Mouse (Mus musculus) heart, embryonic 14.5 days (tissue): ENCODE data around the gene Hoxd10. TPM values are rescaled to one million over a fixed set of nuclear protein-coding genes. Genes with fewer than 3 reads are reported as not detected.
A peak's percentile ranks its signal among the peaks of the same experiment; 100 is the strongest.

ENCODE experiments used
- ATAC-seq: fragments of 200-750 bp; cut with Nextera tagmentation; 2 replicates; pipeline ENCODE4 v1.8.0; 2017; ENCODE audit warnings: low read depth, moderate TSS enrichment; ENCODE audit not compliant: insufficient number of reproducible peaks, insufficient read depth, low FRiP score
- H3K27ac ChIP-seq, 2 experiments: fragments of 200-500 bp in 1 of 2; fragments of 300-500 bp in 1 of 2; sonication (generic) in 1 of 2; replicated peaks in 1 of 2; 2 replicates each; pipeline ENCODE4 v1.5.1; 2012 to 2014; ENCODE audit warnings: low read depth in 2 of 2, low read length in 2 of 2, control low read depth in 1 of 2, mild to moderate bottlenecking in 1 of 2, mixed read lengths in 1 of 2; ENCODE audit not compliant: control insufficient read depth in 1 of 2, insufficient read depth in 1 of 2
- H3K27me3 ChIP-seq: fragments of 300-500 bp; sonication (generic); 2 replicates; pipeline ENCODE4 v1.6.1; 2014; ENCODE audit warnings: mild to moderate bottlenecking, low read length, control low read depth; ENCODE audit not compliant: control insufficient read depth, insufficient read depth
- H3K36me3 ChIP-seq: fragments of 300-500 bp; sonication (generic); 2 replicates; pipeline ENCODE4 v1.6.1; 2014; ENCODE audit warnings: mild to moderate bottlenecking, control low read depth, low read length, mixed read lengths; ENCODE audit not compliant: control insufficient read depth, insufficient read depth
- H3K4me1 ChIP-seq, 2 experiments: fragments of 200-500 bp in 1 of 2; fragments of 300-500 bp in 1 of 2; sonication (generic) in 1 of 2; 2 replicates each; pipeline ENCODE4 v1.6.1; 2012 to 2014; ENCODE audit warnings: low read length in 2 of 2, control low read depth in 1 of 2, mixed read lengths in 1 of 2; ENCODE audit not compliant: control insufficient read depth in 2 of 2, insufficient read depth in 2 of 2
- H3K4me2 ChIP-seq: fragments of 300-500 bp; sonication (generic); 2 replicates; pipeline ENCODE4 v1.6.1; 2014; ENCODE audit warnings: mild to moderate bottlenecking, low read length
- H3K4me3 ChIP-seq, 2 experiments: fragments of 200-500 bp in 1 of 2; fragments of 300-500 bp in 1 of 2; sonication (generic) in 1 of 2; 2 replicates each; pipeline ENCODE4 v1.5.1; 2012 to 2014; ENCODE audit warnings: low read length in 2 of 2, mild to moderate bottlenecking in 2 of 2, control low read depth in 1 of 2, low read depth in 1 of 2, moderate library complexity in 1 of 2; ENCODE audit not compliant: control insufficient read depth in 1 of 2, insufficient read depth in 1 of 2
- H3K9ac ChIP-seq: fragments of 300-500 bp; sonication (generic); 2 replicates; pipeline ENCODE4 v1.6.1; 2014; ENCODE audit warnings: mild to moderate bottlenecking, low read length
- H3K9me3 ChIP-seq: fragments of 300-500 bp; sonication (generic); 2 replicates; pipeline ENCODE4 v1.6.1; 2016; ENCODE audit warnings: low read length, control low read depth; ENCODE audit not compliant: control insufficient read depth
- WGBS: fragments of 180-500 bp; shearing (Covaris S2); extraction: QIAGEN DNeasy Blood & Tissue Kit; methylation state at CpG from one replicate; pipeline ENCODE4 v1.1.7; 2014; 5-methylcytosine and 5-hydroxymethylcytosine counted together
- polyA plus RNA-seq: library from polyadenylated mRNA; unstranded; fragments of >200 nt; fragmentation: Nextera tagmentation; extraction: Ambion mirVana; gene quantifications from 2 replicates; pipeline ENCODE4 v1.2.1, GENCODE M21; 2014

Hoxd10 gene
- polyA plus RNA-seq, 1 experiment from 2014 or later, result not detected

GRCm38 (mm10) chr2:74654743-74655419 lies 36.8 kb upstream of the Hoxd10 start:
- Histone ChIP-seq H3K4me2 (no peak overlapping the region), H3K4me1 (peaks cover 0 to 6% of the 10 kb centered on the region in 2 experiments; a peak in 1 of 4 replicates), H3K27ac (no peak overlapping the region), H3K36me3 (no peaks in the 10 kb centered on the region), H3K9ac (no peak overlapping the region), H3K27me3 (peaks cover 88% of the 10 kb centered on the region), H3K4me3 (no peak overlapping the region), H3K9me3 (no peaks in the 10 kb centered on the region)
- no peak for ATAC-seq
- 6% methylated on average over 20 of the region's 20 CpGs for WGBS

GRCm38 (mm10) chr2:74655420-74655781 lies 36.3 kb upstream of the Hoxd10 start:
- Histone ChIP-seq H3K4me2 (peak overlapping the region; percentile 57), H3K9ac (no peak overlapping the region), H3K4me1 (peaks cover 0 to 6% of the 10 kb centered on the region in 2 experiments; a peak in 1 of 4 replicates), H3K27me3 (peaks cover 88% of the 10 kb centered on the region), H3K4me3 (peak overlapping the region; percentile 15 to 32; a peak in 3 of 4 replicates), H3K36me3 (no peaks in the 10 kb centered on the region), H3K27ac (no peak overlapping the region), H3K9me3 (no peaks in the 10 kb centered on the region)
- no peak for ATAC-seq
- 2% methylated on average over 16 of the region's 47 CpGs for whole genome bisulfite sequencing

DNA sequence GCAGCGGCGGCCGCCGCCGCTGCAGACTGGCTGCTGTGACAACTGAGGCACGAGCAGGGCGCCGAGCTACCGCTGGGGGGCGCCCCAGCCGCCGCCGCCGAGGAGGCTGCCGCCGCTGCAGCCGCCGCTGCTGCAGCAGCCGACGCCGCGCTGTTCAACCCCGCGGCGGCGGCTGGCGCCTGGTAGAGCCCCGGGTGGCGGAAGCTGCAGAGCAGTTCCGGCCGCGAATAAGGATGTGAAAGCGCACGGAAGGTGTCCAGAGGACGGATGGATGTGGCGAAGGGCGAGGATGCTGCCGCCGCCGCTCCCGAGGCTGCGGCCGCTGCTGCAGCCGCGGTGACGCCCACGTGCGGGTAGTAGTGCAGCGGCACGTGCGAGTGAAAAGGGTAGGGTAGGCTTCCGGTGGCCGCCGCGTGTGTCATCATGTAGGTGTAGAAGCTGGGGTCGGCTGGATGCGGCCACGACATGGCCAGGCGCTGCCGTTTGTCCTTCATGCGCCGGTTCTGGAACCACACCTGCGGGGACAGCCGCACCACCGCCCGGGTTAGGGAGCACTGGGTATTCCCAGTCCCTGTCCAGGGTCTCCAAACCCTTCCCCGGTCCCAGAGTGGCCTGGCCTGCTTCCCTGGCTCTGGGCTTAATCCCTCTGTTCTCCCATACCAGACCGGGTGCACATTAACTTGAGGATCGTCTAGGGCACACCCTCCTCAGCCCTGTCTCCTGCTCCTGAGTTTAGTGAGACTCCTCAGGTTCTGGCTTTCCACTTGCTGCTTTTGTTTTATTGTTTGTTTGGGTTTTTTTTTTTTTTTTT lies 35.7 kb upstream of the Hoxd10 start:
- ATAC-seq, result no peak

GRCm38 (mm10) chr2:74656632-74657021 lies 35.1 kb upstream of the Hoxd10 start:
- Histone ChIP-seq H3K9me3 (no peaks in the 10 kb centered on the region), H3K4me3 (no peak overlapping the region), H3K9ac (no peak overlapping the region), H3K4me2 (no peak overlapping the region), H3K27me3 (peaks cover 88% of the 10 kb centered on the region), H3K4me1 (peaks cover 0 to 8% of the 10 kb centered on the region in 2 experiments; a peak in 1 of 4 replicates), H3K27ac (no peak overlapping the region), H3K36me3 (no peaks in the 10 kb centered on the region)
- 8% methylated on average over 4 of the region's 4 CpGs for WGBS
- ATAC-seq, result no peak

More for the DNA sequence above, 35.7 kb upstream of the Hoxd10 start:
- H3K9me3 ChIP-seq, result no peaks in the 10 kb centered on the region
- H3K9ac ChIP-seq, result 0 out of 2 replicates have a peak overlapping the region, but pooled peaks have one; percentile 2
- peaks cover 88% of the 10 kb centered on the region for H3K27me3 ChIP-seq
- H3K4me1 ChIP-seq, result peaks cover 0 to 6% of the 10 kb centered on the region in 2 experiments; a peak in 1 of 4 replicates
- H3K4me2 ChIP-seq, result peak overlapping the region; percentile 57
- no peaks in the 10 kb centered on the region for H3K36me3 ChIP-seq
- no peak overlapping the region for H3K27ac ChIP-seq
- H3K4me3 ChIP-seq, result peak overlapping the region; percentile 15 to 32; a peak in 3 of 4 replicates
- WGBS, result 1% methylated on average over 57 of the region's 69 CpGs

DNA sequence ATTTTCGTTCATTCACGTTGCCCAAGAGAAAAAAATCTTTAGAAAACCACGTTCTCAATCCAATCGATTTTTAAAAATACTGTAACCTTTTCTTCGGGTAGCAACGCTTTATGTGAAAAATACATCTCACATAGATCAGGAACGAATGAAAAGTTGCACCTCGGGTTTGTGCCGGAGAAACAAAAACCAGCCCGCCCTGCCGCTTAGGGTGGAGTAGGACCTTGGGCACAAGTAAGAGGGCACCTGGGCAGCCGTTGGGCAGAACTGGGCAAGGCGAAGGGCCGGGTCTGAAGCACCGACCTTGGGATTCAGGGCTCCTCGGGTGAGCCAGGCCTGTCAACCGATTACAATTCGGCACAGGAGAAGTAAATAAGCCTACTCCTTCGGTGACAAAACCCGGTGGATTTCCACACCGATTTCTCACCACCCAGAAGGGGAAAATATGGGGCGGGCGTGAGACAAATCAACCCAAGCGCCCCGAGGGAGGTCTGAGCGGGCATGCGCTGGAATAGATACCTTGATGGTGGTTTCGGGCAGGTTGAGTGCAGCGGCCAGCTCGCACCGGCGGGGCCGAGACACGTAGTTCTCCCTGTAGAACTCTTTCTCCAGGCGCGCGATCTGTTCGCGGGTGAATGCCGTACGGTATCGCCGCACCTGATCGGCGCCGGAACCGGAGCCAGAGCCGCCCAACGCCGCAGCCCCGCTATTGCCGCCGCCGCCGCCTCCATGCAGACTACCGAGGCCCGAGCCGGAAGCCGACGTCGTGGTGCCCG lies 34.3 kb upstream of the Hoxd10 start:
- H3K9me3 ChIP-seq, result no peaks in the 10 kb centered on the region
- no peak overlapping the region for H3K4me3 ChIP-seq
- 3% methylated on average over 62 of the region's 62 CpGs for WGBS
- H3K27ac ChIP-seq, result no peak overlapping the region
- H3K9ac ChIP-seq, result no peak overlapping the region
- peaks cover 0 to 10% of the 10 kb centered on the region in 2 experiments; a peak in 1 of 4 replicates for H3K4me1 ChIP-seq
- no peaks in the 10 kb centered on the region for H3K36me3 ChIP-seq
- peak overlapping the region; percentile 27 for H3K4me2 ChIP-seq
- peaks cover 88% of the 10 kb centered on the region for H3K27me3 ChIP-seq
- ATAC-seq, result no peak

DNA sequence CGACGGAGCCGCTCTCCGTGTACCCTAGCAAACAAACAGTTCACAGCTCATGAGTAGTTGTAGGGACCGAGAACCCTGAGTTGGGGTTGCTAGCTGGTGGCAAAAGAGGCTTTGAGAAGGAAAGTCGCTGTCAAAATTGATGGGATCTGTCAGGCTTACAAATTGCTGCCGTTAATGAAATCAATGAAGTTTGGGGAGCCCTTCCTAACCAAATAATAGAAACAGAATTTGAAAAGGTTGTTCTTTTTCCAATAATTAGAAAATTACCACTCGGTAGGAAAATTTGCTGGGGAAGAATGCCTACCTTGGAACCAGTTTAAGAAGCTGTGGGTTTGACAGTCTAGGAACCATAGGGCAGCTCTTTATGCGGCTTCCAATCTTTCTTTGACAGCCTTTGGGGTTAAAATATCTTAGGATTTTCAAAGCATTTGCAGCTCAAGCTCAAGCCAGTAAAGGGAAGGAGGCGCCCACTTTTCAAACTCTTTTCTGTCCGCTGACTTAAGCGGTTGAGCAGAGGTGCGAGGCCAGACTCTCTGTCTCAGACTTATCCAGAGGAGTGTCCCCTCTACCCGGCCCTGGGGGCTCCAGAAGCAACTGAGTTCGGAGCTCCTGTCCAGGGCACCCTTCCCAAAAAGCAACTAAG lies 33.6 kb upstream of the Hoxd10 start:
- peaks cover 0 to 10% of the 10 kb centered on the region in 2 experiments; a peak in 1 of 4 replicates for H3K4me1 ChIP-seq
- peaks cover 92% of the 10 kb centered on the region for H3K27me3 ChIP-seq
- peak overlapping the region; percentile 27 for H3K4me2 ChIP-seq
- no peak overlapping the region for H3K9ac ChIP-seq
- H3K9me3 ChIP-seq, result no peaks in the 10 kb centered on the region
- no peaks in the 10 kb centered on the region for H3K36me3 ChIP-seq
- no peak for ATAC-seq
- under 1% methylated on average over 15 of the region's 15 CpGs for WGBS
- no peak overlapping the region for H3K4me3 ChIP-seq
- H3K27ac ChIP-seq, result no peak overlapping the region
